Mouse (Mus musculus) Patski (cell line): ENCODE data around the gene Cry1. TPM values are rescaled to one million over a fixed set of nuclear protein-coding genes. Genes with fewer than 3 reads are reported as not detected.

Experiments used
- ATAC-seq: fragments of 100-300 bp; one replicate; pipeline ENCODE4 v1.8.0; 2021
- CTCF ChIA-PET: fragments of 350-600 bp; sonication (Branson Sonifier 250); formaldehyde crosslinking; loops from one replicate; lab custom pipeline; 2022; ENCODE audit warnings: inconsistent platforms; lab: Charles Lee
- POLR2A ChIA-PET: fragments of 350-600 bp; sonication (Branson Sonifier 250); formaldehyde crosslinking; loops from one replicate; lab custom pipeline; 2022; ENCODE audit warnings: antibody characterized with exemption, inconsistent platforms; lab: Charles Lee
- DNase-seq: peaks from one replicate; pipeline ENCODE4 v3.0.0-alpha.2; 2011; ENCODE audit warnings: low read depth, low spot score
- H3K27me3 ChIP-seq: fragments of 371-371 bp; one replicate; pipeline ENCODE4 v1.5.1; 2021
- CTCF ChIP-seq: fragments of 100-300 bp; IDR thresholded peaks from one replicate; pipeline ENCODE4 v1.5.1; 2021
- in situ Hi-C: fragments of 300-500 bp; cut with MboI; formaldehyde crosslinking; loops from 3 replicates; pipeline ENCODE4 v1.11.1; 2018; ENCODE audit warnings: low pct_unique_long_range_greater_than_20kb, mixed read lengths
- polyA plus RNA-seq: library from polyadenylated mRNA; unstranded; gene quantifications from one replicate; pipeline ENCODE4 v1.2.3, GENCODE M21; 2021

Gene Cry1
- polyA plus RNA-seq = 9.2 TPM

DNA sequence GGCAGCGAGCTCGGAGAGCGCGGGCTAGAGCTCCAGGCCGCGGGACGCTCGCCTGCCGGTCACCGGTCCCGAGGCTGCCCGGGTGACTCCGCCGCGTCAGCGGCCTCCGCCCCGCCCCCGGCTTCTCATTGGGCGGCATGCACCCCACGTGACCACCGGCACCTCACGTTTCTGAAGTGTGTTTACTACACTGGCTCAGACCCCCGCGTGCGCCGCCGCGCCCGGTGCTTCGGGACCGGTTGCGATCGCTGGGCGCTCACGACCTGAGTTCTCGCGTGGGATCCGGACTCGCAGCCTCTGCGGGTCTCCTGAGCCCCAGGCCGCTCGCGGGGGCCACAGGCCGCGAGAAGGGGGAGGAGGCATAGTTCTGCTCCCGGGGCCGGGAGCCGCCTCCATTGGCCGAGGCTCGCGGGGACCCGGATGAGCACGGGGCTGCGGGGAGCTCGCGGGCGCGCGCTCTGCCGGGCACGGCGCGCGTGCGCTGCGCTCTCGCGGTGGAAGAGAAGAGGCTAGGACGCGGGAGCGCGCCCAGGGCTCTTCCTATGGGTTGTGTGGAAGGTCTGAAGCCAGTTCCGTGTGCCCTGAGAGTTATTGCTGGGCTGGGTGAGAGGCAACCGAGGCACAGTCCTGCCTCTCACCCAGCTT is at the start of gene Cry1:
Cry1 (minus strand) TSS at position 101 of the 645 bp plus-strand sequence.
- ATAC-seq (peak; percentile 89), DNase-seq (peak; percentile 54)
- CTCF ChIA-PET = interaction anchor here (3.1 kb wide), 1 partner anchor 29 kb away, joined by 14 read pairs; no protein-coding TSS in a partner anchor
- POLR2A ChIA-PET = interaction anchor here (0.6 kb wide), 1 partner anchor 28 kb away, joined by 5 read pairs; no protein-coding TSS in a partner anchor
- no peak for TF ChIP-seq CTCF
- in situ Hi-C loops = no loop called here
- peaks cover 3% of the 10 kb centered on the region for H3K27me3 ChIP-seq

GRCm38 (mm10) chr10:85221771-85222050 is 36.8 kb upstream of the Cry1 start:
- no peak for DNase-seq
- POLR2A ChIA-PET = interaction anchor here (0.6 to 1.2 kb wide), 3 partner anchors 9 to 430 kb away, joined by 3 read pairs; no protein-coding TSS in a partner anchor
- in situ Hi-C loops = loop anchor here (5.0 kb wide), 2 partner anchors 431 to 1471 kb away; no protein-coding TSS in a partner anchor

GRCm38 (mm10) chr10:85220918-85221770 is 36.3 kb upstream of the Cry1 start:
- in situ Hi-C loops = loop anchor here (5.0 kb wide), 2 partner anchors 431 to 1471 kb away; no protein-coding TSS in a partner anchor
- peaks cover 8% of the 10 kb centered on the region for H3K27me3 ChIP-seq
- ATAC-seq = peak; percentile 31
- peak; percentile 89 for TF ChIP-seq CTCF
- DNase-seq = peak; percentile 25
- ChIA-PET CTCF (interaction anchor here (0.7 to 2.1 kb wide), 19 partner anchors 9 to 457 kb away, joined by 3 to 7 read pairs (median 4); no protein-coding TSS in a partner anchor), POLR2A (interaction anchor here (0.9 to 1.2 kb wide), 2 partner anchors 10 to 431 kb away, joined by 3 read pairs; no protein-coding TSS in a partner anchor)

More at GRCm38 (mm10) chr10:85221771-85222050, 36.8 kb upstream of the Cry1 start:
- H3K27me3 ChIP-seq = peaks cover 8% of the 10 kb centered on the region
- no peak for ATAC-seq
- CTCF ChIA-PET = interaction anchor here (0.7 to 2.1 kb wide), 15 partner anchors 9 to 457 kb away, joined by 3 to 7 read pairs (median 4); no protein-coding TSS in a partner anchor
- no peak for TF ChIP-seq CTCF

DNA sequence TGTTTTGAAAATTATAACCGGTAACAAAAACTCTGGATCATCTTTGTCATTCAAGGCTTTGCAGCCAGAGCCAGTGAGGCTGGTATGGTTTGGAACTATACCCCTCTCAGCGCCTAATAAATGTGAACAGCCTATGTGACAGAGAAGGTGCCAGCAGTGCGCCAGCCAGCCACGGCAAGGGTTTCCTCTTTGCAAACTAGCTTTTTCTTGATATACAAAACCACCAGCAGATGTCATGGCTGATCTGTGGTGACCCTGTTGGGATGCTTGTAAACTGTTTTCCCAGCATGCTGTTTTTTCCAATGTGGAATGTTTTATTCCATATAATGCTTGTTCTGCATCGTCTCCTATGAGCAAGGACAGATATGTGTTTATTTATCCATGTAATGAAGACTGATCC is 30.0 kb upstream of the Cry1 start:
- ATAC-seq (no peak), DNase-seq (no peak)
- in situ Hi-C loops = no loop called here
- ChIA-PET CTCF (no interaction called here), POLR2A (no interaction called here)
- TF ChIP-seq CTCF = peak; percentile 15
- no peaks in the 10 kb centered on the region for H3K27me3 ChIP-seq

GRCm38 (mm10) chr10:85211673-85212072 is 26.8 kb upstream of the Cry1 start:
- ChIA-PET CTCF (interaction anchor here (0.7 to 1.6 kb wide), 3 partner anchors 9 to 29 kb away, joined by 3 to 7 read pairs (median 6); no protein-coding TSS in a partner anchor), POLR2A (interaction anchor here (0.6 kb wide), 1 partner anchor 685 kb away, joined by 4 read pairs; no protein-coding TSS in a partner anchor)
- ATAC-seq = no peak
- no peak for TF ChIP-seq CTCF
- in situ Hi-C loops = no loop called here
- DNase-seq = no peak
- H3K27me3 ChIP-seq = no peaks in the 10 kb centered on the region

DNA sequence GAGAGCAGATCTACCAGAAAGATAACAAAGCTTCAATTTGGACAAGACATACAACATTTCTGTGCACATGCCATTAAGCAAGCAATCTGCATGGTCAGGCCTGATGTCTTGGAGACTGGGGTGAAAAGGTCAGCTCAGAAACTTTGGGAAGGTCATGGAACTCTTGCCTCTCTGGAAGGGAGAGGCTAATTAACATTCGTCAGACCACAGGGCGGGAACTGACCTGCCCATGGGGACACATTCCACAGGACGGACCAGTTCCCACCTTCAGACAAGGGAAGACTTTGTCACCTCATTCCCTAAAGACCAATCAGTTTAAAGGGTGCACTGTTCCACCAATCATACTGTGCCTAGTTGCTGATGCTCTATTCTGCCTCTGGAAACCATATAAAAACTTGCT is 25.3 kb upstream of the Cry1 start:
- ChIA-PET CTCF (no interaction called here), POLR2A (no interaction called here)
- H3K27me3 ChIP-seq = no peaks in the 10 kb centered on the region
- in situ Hi-C loops = no loop called here
- TF ChIP-seq CTCF = no peak
- no peak for ATAC-seq
- no peak for DNase-seq

GRCm38 (mm10) chr10:85209119-85209605 is 24.3 kb upstream of the Cry1 start:
- in situ Hi-C loops = no loop called here
- no peak for ATAC-seq
- POLR2A ChIA-PET = no interaction called here

GRCm38 (mm10) chr10:85205316-85205715 is 20.5 kb upstream of the Cry1 start:
- ATAC-seq (no peak), DNase-seq (no peak)
- POLR2A ChIA-PET = no interaction called here
- in situ Hi-C loops = no loop called here
- no peak for TF ChIP-seq CTCF
- peaks cover 4% of the 10 kb centered on the region for H3K27me3 ChIP-seq
- CTCF ChIA-PET = no interaction called here

More at GRCm38 (mm10) chr10:85209119-85209605, 24.3 kb upstream of the Cry1 start:
- CTCF ChIA-PET = no interaction called here
- H3K27me3 ChIP-seq = peaks cover 4% of the 10 kb centered on the region
- DNase-seq = no peak
- no peak for TF ChIP-seq CTCF

DNA sequence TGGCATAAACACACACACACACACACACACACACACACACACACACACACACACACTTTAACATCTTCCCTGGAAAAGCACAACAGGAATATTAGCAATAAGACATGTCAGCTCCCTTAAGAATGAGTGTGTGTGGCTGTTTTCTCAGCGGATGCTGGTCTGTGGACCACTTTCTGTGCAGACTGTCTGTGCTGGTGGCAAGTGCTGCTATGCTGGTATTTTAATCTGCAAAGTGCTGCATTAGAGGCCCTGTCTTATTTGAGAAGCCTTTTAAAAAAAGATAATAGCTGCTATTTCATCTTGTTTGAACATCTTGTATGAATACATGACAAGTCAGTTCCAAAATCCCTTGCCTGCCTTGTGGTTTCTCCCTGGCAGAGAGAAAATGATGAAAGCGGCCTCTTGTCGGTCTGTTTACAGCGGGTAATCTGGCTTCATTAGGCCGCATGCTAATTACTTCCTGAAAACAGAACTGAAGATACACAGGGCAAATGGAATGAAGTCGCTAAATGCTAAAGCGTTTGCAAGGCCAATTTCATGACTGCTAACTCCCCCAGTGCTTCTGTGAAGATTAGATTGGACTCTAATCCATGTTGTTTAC is 19.5 kb upstream of the Cry1 start:
- peaks cover 4% of the 10 kb centered on the region for H3K27me3 ChIP-seq
- DNase-seq = no peak
- ChIA-PET CTCF (interaction anchor here (0.8 kb wide), 1 partner anchor 17 kb away, joined by 3 read pairs; no protein-coding TSS in a partner anchor), POLR2A (no interaction called here)
- in situ Hi-C loops = no loop called here
- no peak for ATAC-seq
- TF ChIP-seq CTCF = no peak

DNA sequence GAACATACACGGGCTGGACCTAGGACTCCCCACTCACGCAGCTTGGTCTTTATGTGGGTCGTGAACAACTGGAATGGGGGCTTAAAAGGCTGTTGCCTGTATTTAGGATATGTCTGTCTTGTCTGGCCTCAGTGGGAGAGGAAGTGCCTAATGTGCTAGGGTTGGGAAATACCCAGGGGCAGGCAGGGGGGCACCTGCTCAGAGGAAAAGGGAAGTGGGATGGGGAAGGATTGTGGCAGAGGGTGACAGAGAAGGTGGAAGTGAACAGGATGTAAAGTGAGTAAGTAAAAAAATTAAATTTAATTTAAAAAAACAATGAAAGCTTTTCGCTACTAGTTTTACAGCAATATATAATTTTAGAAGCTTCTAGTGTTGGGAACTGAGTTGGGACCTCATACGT is 9.7 kb upstream of the Cry1 start:
- ChIA-PET CTCF (no interaction called here), POLR2A (no interaction called here)
- TF ChIP-seq CTCF = no peak
- no peak for DNase-seq
- H3K27me3 ChIP-seq = peaks cover 26% of the 10 kb centered on the region
- in situ Hi-C loops = no loop called here
- ATAC-seq = no peak
